Mouse (Mus musculus) heart, embryonic 15.5 days (tissue): ENCODE data around the gene Nat8f1. TPM values are rescaled to one million over a fixed set of nuclear protein-coding genes. Genes with fewer than 3 reads are reported as not detected.
"Not testable (repeated sequence)": the region's sequence is repeated elsewhere in the genome, so short reads cannot be mapped to it uniquely, and the experiment has no call there.

Experiments used
- ATAC-seq: fragments of 200-750 bp; cut with Nextera tagmentation; replicated peaks from 2 replicates; pipeline ENCODE4 v1.8.0; 2017; ENCODE audit warnings: low read depth, moderate TSS enrichment; ENCODE audit not compliant: insufficient number of reproducible peaks, insufficient read depth, low FRiP score
- H3K27ac ChIP-seq: fragments of 300-500 bp; sonication (generic); 2 replicates; pipeline ENCODE4 v1.5.1; 2015; ENCODE audit warnings: mild to moderate bottlenecking, inconsistent platforms
- H3K27me3 ChIP-seq: fragments of 300-500 bp; sonication (generic); 2 replicates; pipeline ENCODE4 v1.6.1; 2015; ENCODE audit warnings: inconsistent platforms
- H3K36me3 ChIP-seq: fragments of 300-500 bp; sonication (generic); 2 replicates; pipeline ENCODE4 v1.6.1; 2015; ENCODE audit warnings: mild to moderate bottlenecking, inconsistent platforms
- H3K4me1 ChIP-seq: fragments of 300-500 bp; sonication (generic); replicated peaks from 2 replicates; pipeline ENCODE4 v1.6.1; 2015; ENCODE audit warnings: inconsistent platforms
- H3K4me2 ChIP-seq: fragments of 300-500 bp; sonication (generic); 2 replicates; pipeline ENCODE4 v1.6.1; 2015; ENCODE audit warnings: inconsistent platforms, mild to moderate bottlenecking, moderate library complexity
- H3K4me3 ChIP-seq: fragments of 300-500 bp; sonication (generic); 2 replicates; pipeline ENCODE4 v1.5.1; 2015; ENCODE audit warnings: mild to moderate bottlenecking, inconsistent platforms
- H3K9ac ChIP-seq: fragments of 300-500 bp; sonication (generic); 2 replicates; pipeline ENCODE4 v1.6.1; 2015; ENCODE audit warnings: mild to moderate bottlenecking, inconsistent platforms
- H3K9me3 ChIP-seq: fragments of 300-500 bp; sonication (generic); replicated peaks from 2 replicates; pipeline ENCODE4 v1.6.1; 2016; ENCODE audit warnings: inconsistent platforms
- WGBS: fragments of 180-500 bp; shearing (Covaris S2); methylation state at CpG from one replicate; pipeline ENCODE4 v1.1.7; 2015; ENCODE audit warnings: mixed read lengths; 5-methylcytosine and 5-hydroxymethylcytosine counted together
- polyA plus RNA-seq: library from polyadenylated mRNA; unstranded; fragments of >200 nt; fragmentation: Nextera tagmentation; extraction: Ambion mirVana; gene quantifications from 2 replicates; pipeline ENCODE4 v1.2.1, GENCODE M21; 2015

Gene Nat8f1
- polyA plus RNA-seq, result 4.0 and 6.2 TPM in 2 replicates

DNA sequence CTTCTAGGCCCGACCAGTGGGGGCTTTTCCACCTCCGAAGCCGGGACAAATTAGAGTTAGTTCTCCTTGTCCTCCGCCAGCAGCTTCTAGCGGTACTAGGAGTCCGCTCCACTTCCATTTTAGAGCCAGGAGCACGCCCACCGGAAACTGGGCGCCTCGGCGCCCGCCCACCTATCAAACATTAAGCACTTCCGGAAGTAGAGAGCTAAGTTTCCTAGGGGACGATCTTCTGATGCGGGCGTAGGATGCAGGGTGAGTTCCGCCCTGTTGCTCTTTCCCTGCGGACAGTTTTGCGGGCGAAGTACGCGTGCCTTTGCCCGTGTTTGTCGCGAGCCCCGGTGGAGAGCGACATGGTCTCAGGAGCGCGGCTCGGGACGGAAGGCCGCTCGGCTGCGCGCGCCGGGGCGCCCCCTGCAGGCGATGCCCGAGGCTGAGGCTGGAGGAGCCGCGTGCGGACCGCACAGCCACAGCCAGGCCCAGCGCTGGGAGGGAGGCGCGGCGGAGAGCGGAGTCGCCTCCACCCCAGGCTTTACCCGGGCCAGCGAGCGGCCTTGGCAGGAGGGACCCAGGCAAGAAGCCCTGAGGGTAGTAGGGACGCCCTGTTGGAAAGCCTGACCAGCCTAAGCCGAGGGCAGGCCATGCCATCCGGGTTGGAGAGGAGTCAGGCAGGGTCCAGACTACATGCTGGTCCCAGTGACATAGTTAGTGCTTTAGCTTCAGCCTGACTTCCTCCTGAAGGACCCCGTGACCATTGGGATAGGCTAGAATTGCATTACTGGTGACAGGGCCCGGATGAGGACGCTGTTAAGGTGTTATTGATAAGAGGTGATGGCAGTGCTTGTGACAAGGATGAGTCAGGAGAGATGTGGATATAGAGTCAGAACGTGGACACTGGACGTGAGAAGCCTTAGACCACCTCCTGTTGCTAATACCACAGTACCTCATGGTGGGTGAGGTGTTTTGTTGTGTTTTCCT is at the start of gene Nat8f1:
Nat8f1 (minus strand) TSS at position 149 of the 975 bp plus-strand sequence.
- WGBS, result under 1% methylated on average over 61 of the region's 61 CpGs
- peak within 1 kb of the TSS; percentile 64 for H3K4me3 ChIP-seq
- peak within 1 kb of the TSS; percentile 91 for H3K27ac ChIP-seq
- peak within 1 kb of the TSS; percentile 73 for H3K9ac ChIP-seq
- ATAC-seq, result peak; percentile 97
- not testable (repeated sequence) for H3K36me3 ChIP-seq, H3K4me1 ChIP-seq, H3K27me3 ChIP-seq, H3K9me3 ChIP-seq
- peak within 1 kb of the TSS; percentile 73 for H3K4me2 ChIP-seq

DNA sequence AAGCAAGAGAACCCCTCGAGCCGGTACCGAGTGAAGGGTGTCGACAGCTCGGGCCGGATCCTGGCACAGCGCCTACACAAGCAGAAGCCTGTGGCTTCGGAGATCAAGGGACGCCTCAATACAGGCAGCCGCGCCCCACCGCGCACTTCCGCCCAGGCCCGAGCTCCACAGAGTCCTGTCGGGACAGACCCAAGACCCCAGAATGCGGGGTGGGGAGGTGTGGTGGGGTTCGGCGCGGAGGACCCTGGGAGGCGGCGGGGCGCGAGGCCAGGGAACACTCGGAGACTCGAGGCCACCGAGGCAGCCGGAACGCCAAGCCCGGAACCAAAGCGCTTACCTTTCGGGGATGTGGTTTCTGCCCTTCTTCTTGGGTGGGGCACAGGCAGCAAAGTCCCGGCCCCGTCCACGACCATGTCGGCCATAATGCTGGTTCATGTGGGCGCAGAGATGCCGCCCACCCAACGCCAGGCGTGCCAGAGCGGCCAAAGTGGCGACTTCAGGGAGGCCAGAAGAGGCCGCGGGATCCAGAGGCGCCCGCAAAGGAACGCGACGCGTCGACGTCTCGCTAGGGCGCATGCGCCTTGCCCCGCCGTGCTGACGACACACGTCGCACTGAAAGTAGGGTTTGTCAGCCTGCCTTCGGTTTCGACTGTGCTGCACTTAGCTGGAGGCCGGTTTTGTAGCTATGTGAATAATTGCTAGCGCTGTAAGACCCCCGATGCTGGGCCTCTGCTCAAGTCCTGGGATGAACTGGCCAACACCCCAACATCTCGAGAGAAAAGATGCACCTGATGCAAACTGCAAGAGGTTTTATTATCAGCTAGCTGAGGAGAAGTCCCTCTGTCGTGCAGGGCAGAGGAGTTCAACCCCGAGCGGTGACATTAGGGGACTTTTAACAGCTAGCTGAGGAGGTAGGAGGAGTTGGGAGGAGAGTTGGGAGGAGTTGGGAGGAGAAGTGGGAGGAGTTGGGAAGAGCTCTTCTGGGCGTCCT is 45.9 kb upstream of the Nat8f1 start, which contains the start of gene Dusp11:
Dusp11 (minus strand) TSS at position 567 of the 991 bp plus-strand sequence.
- Histone ChIP-seq H3K36me3 (peaks cover 22% of the 10 kb centered on the region), H3K9me3 (no peaks in the 10 kb centered on the region), H3K27me3 (no peaks in the 10 kb centered on the region), H3K9ac (peak within 1 kb of the TSS; percentile 91), H3K4me2 (peak within 1 kb of the TSS; percentile 67), H3K4me1 (peaks cover 14% of the 10 kb centered on the region), H3K4me3 (peak within 1 kb of the TSS; percentile 72), H3K27ac (peak within 1 kb of the TSS; percentile 98)
- ATAC-seq, result peak; percentile 95
- WGBS, result under 1% methylated on average over 70 of the region's 70 CpGs

DNA sequence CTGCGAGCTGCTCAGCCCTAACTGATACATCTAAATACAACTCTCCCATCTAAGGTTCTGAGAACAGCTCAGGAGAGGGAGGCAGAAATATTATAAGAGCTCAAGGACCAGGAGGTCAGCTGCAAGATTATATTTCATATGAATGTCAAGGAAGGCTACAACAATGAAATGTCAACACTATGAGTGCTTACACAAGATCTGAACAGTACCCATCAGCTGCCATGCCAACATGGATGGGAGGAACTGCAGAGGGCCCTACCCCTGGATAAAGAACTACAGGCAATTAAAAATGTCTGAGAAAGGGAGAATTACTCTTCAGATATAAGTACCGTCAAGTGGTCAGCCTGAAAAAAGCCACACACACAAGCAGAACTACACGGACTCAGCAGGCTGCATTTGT is 42.1 kb upstream of the Nat8f1 start:
- ATAC-seq, result no peak
- 81% methylated on average over 3 of the region's 3 CpGs for WGBS

DNA sequence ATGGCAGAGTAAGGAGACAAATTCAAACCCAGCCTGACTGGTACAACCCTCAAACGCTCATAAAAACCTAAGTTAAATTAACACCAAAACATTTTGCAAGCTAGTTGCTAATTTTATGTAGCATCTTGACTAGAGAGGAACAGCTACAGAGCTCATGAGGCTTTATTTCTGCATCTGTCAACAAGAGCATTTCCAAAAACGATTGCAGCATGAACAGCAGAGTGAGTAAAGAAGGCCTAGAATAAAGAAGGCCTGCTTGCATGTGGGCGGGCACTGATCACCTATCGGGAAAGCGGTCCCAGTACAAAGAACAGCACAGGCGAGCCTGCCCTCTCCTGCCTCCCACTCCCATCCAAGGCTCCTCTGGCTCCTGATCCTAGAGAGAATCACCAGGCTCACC is 33.1 kb upstream of the Nat8f1 start:
- H3K4me2 ChIP-seq, result no peak overlapping the region
- H3K4me3 ChIP-seq, result no peak overlapping the region
- H3K9ac ChIP-seq, result no peak overlapping the region
- 87% methylated on average over 6 of the region's 6 CpGs for WGBS
- H3K36me3 ChIP-seq, result peaks cover 94% of the 10 kb centered on the region
- H3K4me1 ChIP-seq, result no peaks in the 10 kb centered on the region
- H3K27ac ChIP-seq, result no peak overlapping the region
- ATAC-seq, result no peak
- no peaks in the 10 kb centered on the region for H3K9me3 ChIP-seq
- no peaks in the 10 kb centered on the region for H3K27me3 ChIP-seq

More for the DNA sequence above, 42.1 kb upstream of the Nat8f1 start:
- Histone ChIP-seq H3K4me3 (no peak overlapping the region), H3K4me1 (peaks cover 10% of the 10 kb centered on the region), H3K36me3 (peaks cover 51% of the 10 kb centered on the region), H3K27ac (no peak overlapping the region), H3K27me3 (no peaks in the 10 kb centered on the region), H3K9me3 (no peaks in the 10 kb centered on the region), H3K4me2 (no peak overlapping the region), H3K9ac (no peak overlapping the region)

DNA sequence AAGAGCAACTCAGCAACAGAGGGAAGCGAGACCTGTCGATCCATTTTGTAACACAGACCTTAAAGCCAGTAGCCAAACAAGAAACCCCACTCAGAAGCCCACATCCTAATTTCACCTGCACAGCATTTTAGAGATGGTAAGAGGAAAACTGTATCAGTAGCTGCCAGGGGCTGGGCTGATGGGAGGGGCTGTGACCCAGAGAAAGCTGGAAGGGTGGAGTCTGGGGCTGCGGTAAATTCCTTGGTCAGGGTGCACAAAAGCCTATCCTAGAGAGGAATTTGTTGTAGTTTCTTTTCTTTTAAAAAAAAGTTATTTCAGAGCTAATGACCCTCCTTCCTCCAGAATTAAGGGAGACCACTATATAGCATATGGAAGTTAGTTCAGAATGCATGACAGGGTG is 27.0 kb upstream of the Nat8f1 start:
- ATAC-seq, result no peak
- H3K4me1 ChIP-seq, result peaks cover 2% of the 10 kb centered on the region
- H3K27ac ChIP-seq, result no peak overlapping the region
- no peaks in the 10 kb centered on the region for H3K9me3 ChIP-seq
- no peaks in the 10 kb centered on the region for H3K27me3 ChIP-seq
- no peak overlapping the region for H3K4me2 ChIP-seq
- no peak overlapping the region for H3K9ac ChIP-seq
- 95% methylated on average over 3 of the region's 3 CpGs for WGBS
- peaks cover 51% of the 10 kb centered on the region for H3K36me3 ChIP-seq
- no peak overlapping the region for H3K4me3 ChIP-seq

DNA sequence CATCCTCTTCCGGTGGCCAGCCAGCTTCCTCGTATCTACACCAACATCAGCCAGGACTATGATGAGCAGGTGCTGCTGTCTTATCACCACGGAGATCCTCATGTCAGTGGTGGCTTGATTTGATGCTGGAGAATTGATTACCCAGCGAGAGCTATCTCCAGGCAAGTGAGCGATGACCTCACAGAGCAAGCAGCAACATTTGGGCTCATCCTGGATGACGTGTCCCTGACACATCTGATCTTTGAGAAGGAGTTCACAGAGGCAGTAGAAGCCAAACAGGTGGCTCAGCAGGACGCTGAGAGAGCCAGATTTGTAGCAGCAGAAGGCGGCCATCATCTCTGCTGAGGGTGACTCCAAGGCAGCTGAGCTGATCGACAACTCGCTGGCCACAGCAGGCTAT is 23.2 kb upstream of the Nat8f1 start:
- WGBS, result 59% methylated on average over 10 of the region's 10 CpGs
- Histone ChIP-seq H3K27me3 (no peaks in the 10 kb centered on the region), H3K9me3 (no peaks in the 10 kb centered on the region), H3K36me3 (peaks cover 13% of the 10 kb centered on the region), H3K4me3 (no peak overlapping the region), H3K9ac (no peak overlapping the region), H3K27ac (no peak overlapping the region), H3K4me1 (peaks cover 12% of the 10 kb centered on the region), H3K4me2 (no peak overlapping the region)
- ATAC-seq, result no peak

DNA sequence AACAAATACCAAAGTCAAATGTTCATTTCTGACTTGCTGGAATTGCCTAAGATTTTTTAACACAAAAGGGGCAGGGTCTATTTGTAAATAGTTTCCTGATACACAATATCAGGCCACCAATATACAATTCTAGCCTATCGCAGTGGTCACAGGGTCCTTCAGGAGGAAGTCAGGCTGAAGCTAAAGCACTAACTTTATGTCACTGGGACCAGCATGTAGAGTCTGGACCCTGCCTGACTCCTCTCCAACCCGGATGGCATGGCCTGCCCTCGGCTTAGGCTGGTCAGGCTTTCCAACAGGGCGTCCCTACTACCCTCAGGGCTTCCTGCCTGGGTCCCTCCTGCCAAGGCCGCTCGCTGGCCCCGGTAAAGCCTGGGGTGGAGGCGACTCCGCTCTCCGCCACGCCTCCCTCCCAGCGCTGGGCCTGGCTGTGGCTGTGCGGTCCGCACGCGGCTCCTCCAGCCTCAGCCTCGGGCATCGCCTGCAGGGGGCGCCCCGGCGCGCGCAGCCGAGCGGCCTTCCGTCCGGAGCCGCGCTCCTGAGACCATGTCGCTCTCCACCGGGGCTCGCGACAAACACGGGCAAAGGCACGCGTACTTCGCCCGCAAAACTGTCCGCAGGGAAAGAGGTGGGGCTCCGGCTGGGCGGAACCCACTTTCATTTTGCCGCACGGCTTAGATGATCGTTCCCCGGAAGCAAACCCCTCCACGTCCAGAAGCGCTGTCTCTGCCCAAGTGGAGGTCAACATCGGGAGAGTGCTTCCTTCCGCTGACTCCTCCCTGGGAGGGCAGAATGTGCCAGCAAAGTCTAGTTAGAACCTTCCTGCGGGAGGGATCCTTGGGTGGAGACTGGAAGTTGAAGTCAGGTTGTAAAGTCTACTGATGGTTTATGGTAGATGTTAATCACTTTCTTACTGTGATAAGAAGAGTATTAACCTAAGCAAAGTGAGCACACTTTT is 21.3 kb upstream of the Nat8f1 start:
- peaks cover 12% of the 10 kb centered on the region for H3K4me1 ChIP-seq
- H3K9me3 ChIP-seq, H3K36me3 ChIP-seq, H3K27me3 ChIP-seq: not testable (repeated sequence)
- peak overlapping the region; percentile 61 for H3K4me3 ChIP-seq
- peak overlapping the region; percentile 63 for H3K9ac ChIP-seq
- WGBS, result under 1% methylated on average over 50 of the region's 50 CpGs
- H3K27ac ChIP-seq, result peak overlapping the region; percentile 84
- peak; percentile 95 for ATAC-seq
- peak overlapping the region; percentile 79 for H3K4me2 ChIP-seq

DNA sequence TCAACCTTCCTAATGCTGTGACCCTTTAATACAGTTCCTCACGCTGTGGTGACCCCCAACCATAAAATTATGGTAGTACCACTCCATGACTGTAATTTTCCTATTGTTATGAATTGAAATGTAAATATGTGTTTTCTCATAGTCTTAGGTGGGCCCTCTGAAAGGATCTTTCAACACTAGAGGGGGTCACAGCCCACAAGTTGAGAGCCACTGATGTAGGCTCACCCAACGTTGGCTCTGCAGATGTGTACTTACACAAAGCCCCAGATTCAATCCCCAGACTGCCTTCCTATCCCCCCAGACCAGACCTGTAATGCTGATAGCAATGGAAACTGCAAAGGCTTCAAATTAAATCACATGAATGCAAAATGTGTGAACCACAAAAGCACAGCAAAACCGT is 20.2 kb upstream of the Nat8f1 start:
- peaks cover 12% of the 10 kb centered on the region for H3K4me1 ChIP-seq
- WGBS, result 70% methylated on average over 3 of the region's 3 CpGs

DNA sequence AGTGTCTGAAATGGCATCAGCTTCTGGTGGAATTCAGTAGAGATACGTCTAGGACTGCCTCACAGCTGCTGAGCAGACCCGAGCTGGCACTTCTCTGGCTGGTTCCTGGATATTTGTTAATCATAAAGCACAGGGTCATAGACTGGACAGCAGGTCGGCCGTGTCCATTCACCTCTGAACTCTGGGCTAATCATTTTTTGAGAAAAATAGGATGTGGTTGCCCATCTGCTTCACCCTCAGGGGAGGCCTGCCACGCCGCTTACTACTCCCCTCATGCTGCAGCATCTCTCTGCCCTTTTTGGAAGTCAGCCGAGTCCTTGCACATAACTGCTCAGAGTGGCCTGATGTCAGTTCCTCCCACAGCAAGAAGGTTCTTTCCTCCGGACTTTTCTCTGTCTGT is 18.6 kb upstream of the Nat8f1 start:
- Histone ChIP-seq H3K4me3 (no peak overlapping the region), H3K27ac (no peak overlapping the region), H3K9ac (no peak overlapping the region), H3K27me3 (no peaks in the 10 kb centered on the region), H3K4me2 (no peak overlapping the region), H3K9me3 (no peaks in the 10 kb centered on the region), H3K36me3 (peaks cover 7% of the 10 kb centered on the region), H3K4me1 (peaks cover 12% of the 10 kb centered on the region)
- ATAC-seq, result no peak
- WGBS, result 78% methylated on average over 8 of the region's 8 CpGs

More for the DNA sequence above, 20.2 kb upstream of the Nat8f1 start:
- Histone ChIP-seq H3K4me2 (no peak overlapping the region), H3K4me3 (no peak overlapping the region), H3K9ac (no peak overlapping the region), H3K9me3 (no peaks in the 10 kb centered on the region), H3K27me3 (no peaks in the 10 kb centered on the region), H3K27ac (no peak overlapping the region), H3K36me3 (no peaks in the 10 kb centered on the region)
- ATAC-seq, result no peak

DNA sequence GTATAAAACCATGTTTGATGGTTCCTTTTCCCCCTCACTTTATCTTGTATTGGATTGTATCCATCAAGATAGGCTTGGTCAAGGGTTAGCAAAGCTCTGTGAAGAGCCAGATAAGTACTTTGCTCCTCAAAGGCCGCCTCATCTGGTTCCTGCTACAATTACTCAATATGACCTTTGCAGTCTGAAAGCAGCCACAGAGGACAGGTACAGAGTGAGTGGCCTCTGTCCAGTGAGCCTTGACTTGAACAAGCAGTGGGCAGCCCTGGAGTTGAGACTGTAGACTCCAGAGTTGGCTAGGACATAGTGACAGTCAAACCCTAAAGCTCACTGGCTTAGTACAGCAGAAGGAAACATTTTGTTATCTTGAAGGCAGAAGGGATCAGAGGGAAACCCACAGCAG is 13.8 kb upstream of the Nat8f1 start:
- Histone ChIP-seq H3K36me3 (peaks cover 44% of the 10 kb centered on the region), H3K4me1 (no peaks in the 10 kb centered on the region), H3K9me3 (no peaks in the 10 kb centered on the region), H3K4me2 (no peak overlapping the region), H3K9ac (no peak overlapping the region), H3K27ac (no peak overlapping the region), H3K4me3 (no peak overlapping the region), H3K27me3 (no peaks in the 10 kb centered on the region)
- 76% methylated on average over 1 of the region's 1 CpGs for WGBS
- ATAC-seq, result no peak
